Mouse (Mus musculus) thymus, adult 2 months (tissue): ENCODE data around the gene Stpg4.

ENCODE experiments used
- CTCF ChIP-seq: fragments of 200-500 bp; IDR thresholded peaks from 2 replicates; pipeline ENCODE4 v1.5.1; 2012; ENCODE audit warnings: mild to moderate bottlenecking, control low read depth, low read length, moderate library complexity, borderline replicate concordance; ENCODE audit not compliant: control insufficient read depth, poor library complexity, insufficient read depth; ENCODE audit errors: extremely low read depth
- POLR2A ChIP-seq: fragments of 200-500 bp; IDR thresholded peaks from 2 replicates; pipeline ENCODE4 v1.6.1; 2012; ENCODE audit warnings: mild to moderate bottlenecking, low read length, control low read depth, moderate library complexity; ENCODE audit not compliant: control insufficient read depth, poor library complexity, insufficient read depth; ENCODE audit errors: extremely low read depth

- TF ChIP-seq POLR2A (no peak), CTCF (no peak)
Observed at GRCm38 (mm10) chr17:87361132-87361531, 66.4 kb downstream of the Stpg4 start.
